Mouse (Mus musculus): ENCODE measurements at regions not wholly inside any gene's neighbourhood (a gene's known extent, or its start where the extent isn't known, plus 50 kb on each side); places are given as distances from the start of the nearest gene placed in this dataset.

DNA sequence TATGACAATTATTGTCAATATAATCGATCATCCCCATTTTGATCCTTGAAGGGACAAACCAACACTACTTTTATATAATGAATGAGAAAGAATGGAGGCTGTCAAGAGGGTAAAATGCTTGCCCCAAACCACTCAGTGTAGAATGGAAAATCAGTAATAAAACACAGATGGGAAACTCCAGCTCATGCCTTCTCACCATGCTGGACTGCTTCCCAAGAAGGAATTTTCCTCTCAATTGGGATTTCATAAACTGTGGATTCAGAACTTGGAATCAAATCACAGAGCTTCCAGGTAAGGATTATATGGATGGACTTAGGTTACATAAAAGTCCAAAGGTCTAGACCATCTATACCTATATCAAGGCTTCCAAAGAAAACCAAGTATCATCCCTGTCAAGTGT lies 129.1 kb upstream of the Klf6 start:
- Histone ChIP-seq H3K27ac (ENCODE audit: insufficient read depth, low read length) (no peak overlapping the region), H3K4me3 (ENCODE audit: insufficient read depth, low read length) (no peak overlapping the region), H3K4me1 (ENCODE audit: control insufficient read depth, insufficient read depth, low read length) (no peaks in the 10 kb centered on the region; the same call in 1 of the 2 replicates)
- no peak for TF ChIP-seq POLR2A (IDR thresholded peaks at IDR 0.05; ENCODE audit: extremely low read depth, insufficient read depth, low read length)
- no peak for TF ChIP-seq CTCF (IDR thresholded peaks at IDR 0.05; ENCODE audit: extremely low read depth, insufficient read depth, low read length)

DNA sequence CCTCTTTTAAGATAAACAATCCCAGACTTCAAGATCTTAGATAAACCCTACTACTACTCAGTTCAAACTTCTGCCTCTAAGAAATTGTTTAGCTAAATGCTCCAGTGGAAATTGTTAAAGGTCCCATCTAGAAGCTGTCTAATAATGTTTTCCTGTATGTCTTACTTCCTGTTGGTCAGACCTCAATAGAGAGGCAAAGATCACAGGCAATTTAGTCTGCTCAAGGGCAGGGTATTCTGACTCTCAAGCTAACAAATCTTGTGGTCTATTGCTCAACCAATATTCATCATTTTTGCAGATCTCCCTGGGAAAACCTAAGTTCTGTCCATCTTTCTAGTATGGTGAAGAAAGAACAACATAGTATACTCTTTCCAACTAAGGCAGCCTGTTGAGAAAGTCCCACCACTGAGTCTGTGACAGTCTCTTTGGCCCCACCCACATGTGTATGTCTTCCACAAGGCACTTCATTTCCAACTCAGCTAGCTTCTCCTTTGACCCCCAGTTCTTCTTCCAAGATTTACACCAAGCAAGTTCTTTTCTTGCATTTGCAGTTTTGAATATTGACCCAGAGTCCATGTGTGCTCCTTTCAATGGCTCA lies 126.2 kb upstream of the Klf6 start:
- Histone ChIP-seq H3K27ac (ENCODE audit: insufficient read depth, low read length) (no peak overlapping the region), H3K4me1 (ENCODE audit: control insufficient read depth, insufficient read depth, low read length) (no peaks in the 10 kb centered on the region), H3K4me3 (ENCODE audit: insufficient read depth, low read length) (no peak overlapping the region)
- TF ChIP-seq POLR2A (IDR thresholded peaks at IDR 0.05; ENCODE audit: extremely low read depth, insufficient read depth, low read length) (no peak), CTCF (IDR thresholded peaks at IDR 0.05; ENCODE audit: extremely low read depth, insufficient read depth, low read length) (no peak)

DNA sequence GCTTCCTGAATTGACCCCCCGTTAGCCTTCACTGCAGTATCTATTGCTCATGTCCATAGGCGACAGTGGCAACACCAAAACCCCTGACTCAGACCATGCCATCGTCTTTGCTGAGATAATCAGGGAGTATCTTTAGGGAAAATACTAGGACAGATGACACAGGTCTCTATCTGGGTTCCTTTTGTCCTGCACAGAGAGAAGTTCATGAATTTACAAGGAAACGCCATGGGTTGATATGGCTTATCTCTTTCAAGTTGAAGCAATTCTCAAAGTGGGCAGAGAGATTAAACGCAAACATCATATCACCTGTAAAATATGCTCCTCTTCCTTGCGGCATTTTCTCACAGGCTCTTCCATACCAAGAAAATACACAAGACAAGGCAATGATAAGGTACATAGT lies 124.8 kb upstream of the Klf6 start:
- Histone ChIP-seq H3K4me3 (ENCODE audit: insufficient read depth, low read length) (no peak overlapping the region), H3K4me1 (ENCODE audit: control insufficient read depth, insufficient read depth, low read length) (no peaks in the 10 kb centered on the region), H3K27ac (ENCODE audit: insufficient read depth, low read length) (no peak overlapping the region)
- TF ChIP-seq POLR2A (IDR thresholded peaks at IDR 0.05; ENCODE audit: extremely low read depth, insufficient read depth, low read length) (no peak), CTCF (IDR thresholded peaks at IDR 0.05; ENCODE audit: extremely low read depth, insufficient read depth, low read length) (no peak)

DNA sequence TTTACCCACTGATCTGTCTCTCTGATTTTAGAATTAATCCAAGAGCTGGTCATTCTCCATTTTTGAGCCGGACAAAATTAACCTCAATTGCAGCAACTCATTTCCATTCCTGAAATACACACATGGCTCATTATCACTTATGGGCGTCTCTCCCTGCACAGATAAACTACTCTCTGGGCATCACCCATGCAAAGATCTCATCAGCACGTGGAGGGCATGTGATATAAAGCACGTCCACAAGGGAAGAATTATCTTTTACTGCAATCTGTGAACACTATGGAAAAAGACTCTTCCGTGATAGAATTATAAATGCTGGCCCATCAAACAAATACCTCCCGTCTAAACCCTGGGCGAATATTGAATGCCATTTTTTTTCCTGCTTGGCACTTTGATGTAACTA lies 124.1 kb upstream of the Klf6 start:
- no peak for TF ChIP-seq POLR2A (IDR thresholded peaks at IDR 0.05; ENCODE audit: extremely low read depth, insufficient read depth, low read length)
- no peak for TF ChIP-seq CTCF (IDR thresholded peaks at IDR 0.05; ENCODE audit: extremely low read depth, insufficient read depth, low read length)
- H3K27ac ChIP-seq (ENCODE audit: insufficient read depth, low read length) = no peak overlapping the region

DNA sequence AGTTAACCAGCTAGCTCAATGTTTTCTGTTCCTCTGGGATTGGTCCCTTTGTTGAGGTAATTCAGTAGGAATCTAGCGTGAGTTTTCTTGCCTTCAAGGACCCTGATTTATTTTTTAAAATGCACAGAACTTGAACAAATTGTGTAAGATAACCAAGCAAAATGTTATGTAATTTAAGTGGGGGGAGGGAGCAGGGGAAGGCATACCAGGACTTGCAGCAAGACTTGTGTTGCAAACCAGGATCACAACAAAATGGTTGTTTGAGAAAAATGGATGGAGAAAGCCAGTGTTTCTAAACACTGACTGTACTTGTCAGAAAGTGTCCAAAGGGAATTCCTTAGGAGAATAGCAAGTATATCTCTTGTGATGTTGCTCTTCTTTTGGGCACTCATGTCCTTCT lies 120.5 kb upstream of the Klf6 start:
- H3K27ac ChIP-seq (ENCODE audit: insufficient read depth, low read length) = no peak overlapping the region
- H3K4me1 ChIP-seq (ENCODE audit: control insufficient read depth, insufficient read depth, low read length) = no peaks in the 10 kb centered on the region; the same call in 1 of the 2 replicates
- H3K4me3 ChIP-seq (ENCODE audit: insufficient read depth, low read length) = no peak overlapping the region
- TF ChIP-seq POLR2A (IDR thresholded peaks at IDR 0.05; ENCODE audit: extremely low read depth, insufficient read depth, low read length) (no peak), CTCF (IDR thresholded peaks at IDR 0.05; ENCODE audit: extremely low read depth, insufficient read depth, low read length) (no peak)

More for the DNA sequence above, 124.1 kb upstream of the Klf6 start:
- H3K4me1 ChIP-seq (ENCODE audit: control insufficient read depth, insufficient read depth, low read length) = no peaks in the 10 kb centered on the region
- no peak overlapping the region for H3K4me3 ChIP-seq (ENCODE audit: insufficient read depth, low read length)

DNA sequence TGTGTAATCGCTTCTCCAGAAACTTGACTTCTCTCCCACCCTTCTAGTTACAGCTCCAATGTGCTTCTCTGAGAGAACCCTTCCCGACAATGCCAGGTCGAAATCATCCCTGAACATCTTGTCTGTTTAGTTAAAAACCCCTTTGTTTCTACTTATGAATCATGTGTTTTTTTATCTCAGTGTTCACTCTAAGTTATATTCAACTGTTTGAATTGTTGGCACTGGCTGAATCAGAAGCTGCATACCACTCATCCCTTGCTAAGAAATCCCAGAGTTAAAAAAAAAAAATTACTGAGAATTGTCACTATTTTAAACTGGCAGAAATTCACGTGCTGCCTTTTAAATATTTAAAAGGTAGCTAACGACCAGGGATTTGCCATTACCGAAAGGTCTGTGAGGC lies 116.3 kb upstream of the Klf6 start:
- Histone ChIP-seq H3K4me3 (ENCODE audit: insufficient read depth, low read length) (no peak overlapping the region), H3K4me1 (ENCODE audit: control insufficient read depth, insufficient read depth, low read length) (no peaks in the 10 kb centered on the region; the same call in 1 of the 2 replicates), H3K27ac (ENCODE audit: insufficient read depth, low read length) (no peak overlapping the region)
- no peak for TF ChIP-seq CTCF (IDR thresholded peaks at IDR 0.05; ENCODE audit: extremely low read depth, insufficient read depth, low read length)
- TF ChIP-seq POLR2A (IDR thresholded peaks at IDR 0.05; ENCODE audit: extremely low read depth, insufficient read depth, low read length) = no peak

DNA sequence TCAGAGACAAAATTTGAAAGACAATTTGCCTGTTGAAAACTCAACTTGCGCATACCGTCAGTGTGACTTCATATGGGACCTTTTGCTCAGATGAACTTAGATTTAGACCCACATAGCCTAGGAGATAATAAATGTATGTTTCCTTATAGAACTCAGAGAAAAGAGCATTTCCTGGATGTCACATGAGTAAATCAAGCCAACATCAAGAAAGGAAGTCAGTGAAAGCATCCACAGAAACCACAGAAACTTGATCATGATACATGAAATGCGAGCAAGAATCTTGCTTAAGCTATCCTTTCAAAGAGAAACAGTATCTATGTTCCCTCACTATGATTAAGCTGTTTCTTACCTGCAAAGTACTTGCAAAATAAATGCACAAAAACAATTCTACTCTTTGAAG lies 104.1 kb upstream of the Klf6 start:
- Histone ChIP-seq H3K27ac (ENCODE audit: insufficient read depth, low read length) (no peak overlapping the region), H3K4me3 (ENCODE audit: insufficient read depth, low read length) (no peak overlapping the region), H3K4me1 (ENCODE audit: control insufficient read depth, insufficient read depth, low read length) (no peaks in the 10 kb centered on the region)
- no peak for TF ChIP-seq POLR2A (IDR thresholded peaks at IDR 0.05; ENCODE audit: extremely low read depth, insufficient read depth, low read length)
- TF ChIP-seq CTCF (IDR thresholded peaks at IDR 0.05; ENCODE audit: extremely low read depth, insufficient read depth, low read length) = no peak

DNA sequence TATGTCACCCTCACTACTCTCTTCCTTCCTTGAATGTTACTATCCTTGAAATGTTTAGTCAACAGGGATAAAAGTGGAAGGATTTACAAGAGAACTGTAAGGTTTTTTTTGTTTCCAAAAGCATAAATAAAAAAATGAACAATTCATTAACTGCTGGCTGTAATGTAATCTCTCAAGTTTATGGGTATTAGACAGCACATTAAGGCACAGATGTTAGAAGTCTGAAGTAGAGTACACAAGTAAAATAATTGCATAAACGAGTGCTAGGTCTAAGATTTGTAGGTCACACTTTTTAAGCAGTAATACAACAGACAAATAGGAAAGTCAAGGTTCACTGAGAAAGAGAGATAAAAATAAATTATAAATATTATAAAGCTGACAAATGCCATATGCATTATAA lies 103.3 kb upstream of the Klf6 start:
- Histone ChIP-seq H3K4me1 (ENCODE audit: control insufficient read depth, insufficient read depth, low read length) (no peaks in the 10 kb centered on the region), H3K27ac (ENCODE audit: insufficient read depth, low read length) (no peak overlapping the region), H3K4me3 (ENCODE audit: insufficient read depth, low read length) (no peak overlapping the region)
- TF ChIP-seq POLR2A (IDR thresholded peaks at IDR 0.05; ENCODE audit: extremely low read depth, insufficient read depth, low read length) = no peak
- TF ChIP-seq CTCF (IDR thresholded peaks at IDR 0.05; ENCODE audit: extremely low read depth, insufficient read depth, low read length) = no peak

DNA sequence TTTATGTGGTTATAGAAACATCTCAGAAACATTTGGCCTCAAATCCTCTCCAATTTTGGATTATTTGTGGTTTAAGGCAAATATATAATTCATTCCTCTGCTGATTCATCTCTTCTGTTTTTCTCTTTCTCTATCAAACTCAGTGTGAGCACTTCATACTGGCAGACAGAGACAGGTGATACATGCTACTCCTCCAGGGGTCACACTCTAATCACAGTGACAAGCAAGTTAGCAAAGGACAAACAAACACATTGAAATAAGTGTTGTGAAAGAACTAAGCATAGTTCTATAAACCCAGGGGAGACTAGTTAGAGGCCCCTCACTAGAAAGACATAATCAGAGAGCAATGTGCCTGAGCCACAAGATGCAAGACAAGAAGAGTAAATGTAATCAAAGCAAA lies 101.3 kb upstream of the Klf6 start:
- H3K4me1 ChIP-seq (ENCODE audit: control insufficient read depth, insufficient read depth, low read length) = no peaks in the 10 kb centered on the region
- no peak overlapping the region for H3K4me3 ChIP-seq (ENCODE audit: insufficient read depth, low read length)
- no peak for TF ChIP-seq POLR2A (IDR thresholded peaks at IDR 0.05; ENCODE audit: extremely low read depth, insufficient read depth, low read length)
- no peak for TF ChIP-seq CTCF (IDR thresholded peaks at IDR 0.05; ENCODE audit: extremely low read depth, insufficient read depth, low read length)
- no peak overlapping the region for H3K27ac ChIP-seq (ENCODE audit: insufficient read depth, low read length)

DNA sequence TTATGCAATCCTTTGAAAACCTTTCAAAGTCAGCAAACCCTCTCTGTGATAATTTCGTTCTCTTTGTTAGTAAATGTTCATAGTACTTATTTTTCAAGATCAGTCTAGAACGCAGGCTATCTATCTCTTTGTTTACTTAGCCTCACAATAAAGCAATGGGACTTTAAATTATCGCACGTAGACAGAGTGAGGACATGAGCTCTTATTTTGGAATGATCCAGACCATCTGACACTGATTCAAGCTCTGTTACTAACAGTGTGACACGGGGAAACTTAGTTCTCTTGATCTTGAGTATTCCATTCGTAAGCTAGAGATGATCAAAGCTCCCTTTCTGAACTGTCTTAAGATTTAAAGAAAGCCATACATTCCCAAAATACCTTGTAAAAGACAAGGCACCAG lies 94.9 kb upstream of the Klf6 start:
- H3K4me1 ChIP-seq (ENCODE audit: control insufficient read depth, insufficient read depth, low read length) = peaks cover 1% of the 10 kb centered on the region; the same call in 1 of the 2 replicates
- H3K27ac ChIP-seq (ENCODE audit: insufficient read depth, low read length) = no peak overlapping the region
- H3K4me3 ChIP-seq (ENCODE audit: insufficient read depth, low read length) = no peak overlapping the region
- TF ChIP-seq POLR2A (IDR thresholded peaks at IDR 0.05; ENCODE audit: extremely low read depth, insufficient read depth, low read length) (no peak), CTCF (IDR thresholded peaks at IDR 0.05; ENCODE audit: extremely low read depth, insufficient read depth, low read length) (no peak)
